Mouse (Mus musculus) embryonic fibroblast, embryonic 13.5 days (primary cell): ENCODE measurements at regions not wholly inside any gene's neighbourhood (a gene's known extent, or its start where the extent isn't known, plus 50 kb on each side); places are given as distances from the start of the nearest gene placed in this dataset.
A peak's percentile ranks its signal among the peaks of the same experiment; 100 is the strongest.

Experiments used
- CTCF ChIP-seq: IDR thresholded peaks from 2 replicates; pipeline ENCODE4 v1.5.1; 2011; ENCODE audit warnings: mild to moderate bottlenecking, control low read depth, low read length, moderate library complexity, borderline replicate concordance; ENCODE audit not compliant: insufficient read depth
- POLR2A ChIP-seq: IDR thresholded peaks from 2 replicates; pipeline ENCODE4 v1.6.1; 2011; ENCODE audit warnings: low read depth, mild to moderate bottlenecking, control low read depth, low read length, moderate library complexity

GRCm38 (mm10) chr4:3052314-3053059 is 114.6 kb upstream of the Vmn1r2 start:
- TF ChIP-seq CTCF (peak; percentile 0; the same call in 1 of the 2 replicates), POLR2A (no peak)
